Mouse (Mus musculus) frontal cortex, postnatal 10 days (tissue): ENCODE measurements around the gene Plxna4.

ENCODE experiments used
- DNase-seq, 2 experiments: peaks; one replicate each; pipeline ENCODE4 v3.0.0; 2022; ENCODE audit warnings: low spot score in 2 of 2, mixed read lengths in 1 of 2

Plxna4 gene

DNA sequence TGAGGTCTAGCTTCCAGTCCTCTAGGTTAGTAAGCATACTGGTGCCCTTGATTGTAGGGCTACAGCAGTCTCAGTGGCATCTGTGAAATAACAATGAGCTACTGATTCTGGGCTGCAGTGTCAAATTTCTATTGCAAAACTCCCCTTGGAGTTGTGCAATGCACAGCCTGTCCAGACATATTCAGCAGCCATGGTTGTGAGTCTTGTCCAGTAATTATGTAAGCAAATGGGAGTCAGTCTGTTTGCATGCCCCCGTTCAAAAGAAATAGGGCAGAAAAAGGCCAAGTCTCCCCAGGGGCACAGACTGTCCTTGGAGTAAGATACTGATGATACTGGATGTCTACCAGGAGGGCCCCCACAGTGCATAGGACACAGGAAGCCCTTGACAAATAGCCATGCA is 420.3 kb downstream of the Plxna4 start:
- DNase-seq = no peak

DNA sequence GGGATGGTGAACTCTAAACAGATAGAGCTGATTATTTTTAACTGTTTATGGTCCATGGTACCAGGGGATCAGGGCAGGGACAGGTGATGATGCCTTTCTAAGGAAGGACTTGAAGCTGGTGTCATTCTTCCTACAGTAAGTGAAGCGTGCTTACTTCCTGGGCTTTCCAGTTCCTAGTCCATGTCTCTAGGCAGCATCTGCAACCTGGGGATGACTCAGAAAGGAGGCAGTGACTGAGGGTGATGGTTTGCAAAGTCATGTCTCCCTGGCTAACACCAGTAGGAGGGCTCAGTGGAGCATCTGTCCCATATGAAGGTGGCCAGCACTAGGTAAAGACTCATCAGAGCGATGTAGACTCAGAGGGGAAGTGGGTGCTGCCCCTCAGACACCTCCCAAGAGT is 427.6 kb downstream of the Plxna4 start:
- DNase-seq = no peak

- DNase-seq = no peak
Measured at GRCm38 (mm10) chr6:32159931-32160330, 428.1 kb downstream of the Plxna4 start.

DNA sequence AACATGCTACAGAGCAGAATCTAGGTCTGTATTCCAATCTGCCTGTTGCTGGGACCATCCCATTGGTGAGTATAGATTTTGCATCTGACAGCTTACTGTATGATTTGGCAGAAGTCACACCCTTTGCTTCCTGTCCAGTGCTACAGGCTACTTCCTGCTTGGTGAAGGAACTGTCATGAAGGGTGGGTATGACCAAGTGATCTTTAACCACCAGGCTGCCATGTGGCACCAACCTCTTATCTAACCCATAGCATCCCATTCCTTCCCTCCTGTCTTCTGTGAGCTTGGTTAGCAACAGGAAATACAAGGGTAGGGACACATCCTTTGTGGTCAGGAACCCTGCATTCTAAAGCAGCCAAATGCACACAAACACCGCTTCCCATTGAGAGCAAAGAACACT is 429.6 kb downstream of the Plxna4 start:
- DNase-seq = no peak

DNA sequence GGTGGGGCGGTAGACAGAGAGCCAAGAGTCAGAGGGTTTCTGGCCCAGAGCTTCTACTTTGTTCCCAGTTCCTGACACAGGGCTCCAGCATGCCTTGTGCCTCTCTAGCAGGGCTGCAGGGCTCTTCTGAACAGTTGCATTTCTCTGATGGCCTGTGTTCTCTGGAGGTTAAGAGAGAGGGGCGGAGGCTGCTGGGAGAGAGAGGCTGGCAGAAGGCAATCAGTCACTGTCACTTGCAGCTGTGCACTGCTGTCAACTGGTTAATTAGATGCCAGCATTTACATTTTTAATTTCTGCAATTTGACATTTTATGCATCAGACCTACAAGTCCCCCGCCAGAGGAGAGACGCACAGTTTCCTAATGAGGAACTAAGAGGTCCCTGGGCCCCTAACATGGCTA is 434.8 kb downstream of the Plxna4 start:
- no peak for DNase-seq

GRCm38 (mm10) chr6:32150836-32151235 is 437.2 kb downstream of the Plxna4 start:
- DNase-seq = peak in 1 of 2 experiments; percentile 2

- no peak for DNase-seq
Measured at GRCm38 (mm10) chr6:32144771-32145170, 443.2 kb downstream of the Plxna4 start.

- DNase-seq = no peak
Measured at GRCm38 (mm10) chr6:32139537-32139936, 448.5 kb downstream of the Plxna4 start.

GRCm38 (mm10) chr6:32126914-32127313 is 461.1 kb downstream of the Plxna4 start:
- no peak for DNase-seq

GRCm38 (mm10) chr6:32122584-32123265 is 465.3 kb downstream of the Plxna4 start:
- no peak for DNase-seq

GRCm38 (mm10) chr6:32120931-32121330 is 467.1 kb downstream of the Plxna4 start:
- DNase-seq = no peak

DNA sequence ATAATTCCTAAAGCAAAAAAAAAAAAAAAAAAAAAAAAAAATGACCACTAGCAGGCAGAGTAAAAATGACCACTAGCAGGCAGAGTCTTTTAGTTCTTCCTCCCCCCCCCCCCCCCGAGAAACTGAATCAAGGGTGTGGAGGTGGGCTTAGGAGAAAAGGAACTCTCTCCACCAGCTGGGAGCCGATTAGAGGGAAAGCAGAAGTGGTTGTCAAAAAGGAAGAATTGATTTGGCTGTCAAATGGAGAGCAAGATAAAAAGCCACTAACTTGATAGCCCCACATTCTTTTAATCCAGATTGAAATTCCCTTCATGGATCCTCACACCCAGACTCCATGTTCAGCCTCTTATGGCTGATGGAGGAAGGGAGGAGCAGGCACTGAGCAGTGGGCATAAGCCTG is 478.8 kb downstream of the Plxna4 start:
- no peak for DNase-seq

DNA sequence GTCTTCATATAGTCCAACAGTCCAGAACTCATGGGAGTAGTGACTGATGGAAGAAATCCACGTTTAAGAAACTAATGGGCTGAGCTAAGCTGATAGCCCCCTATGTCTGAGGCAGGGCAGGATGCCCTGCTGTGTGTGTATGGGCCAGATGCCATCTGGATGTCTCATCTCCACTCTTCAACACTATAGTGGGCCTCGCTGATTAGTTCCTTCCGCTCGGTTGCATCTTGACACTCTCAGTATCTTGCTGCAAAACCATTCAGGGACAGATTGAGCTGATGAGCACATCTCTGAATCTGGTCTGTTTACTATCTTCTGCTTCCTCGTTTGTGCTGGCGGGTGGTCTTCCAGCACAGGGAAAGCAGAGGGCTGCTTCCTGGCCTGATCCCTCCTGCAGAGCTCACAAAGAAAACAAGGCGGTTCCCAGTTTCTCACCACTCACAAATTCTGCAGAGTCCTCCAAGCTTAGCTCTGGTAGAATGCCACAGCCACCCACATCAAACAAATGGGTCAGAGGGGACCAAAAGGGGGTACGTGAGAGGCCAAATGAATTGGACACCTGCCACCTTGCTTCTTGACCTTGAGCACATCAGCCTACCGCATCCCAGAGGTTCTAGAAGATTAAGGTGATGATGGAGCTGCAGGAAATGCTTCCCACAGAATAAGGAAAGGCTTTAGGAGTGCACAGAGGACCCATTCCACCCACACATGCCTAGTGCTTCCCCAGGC is 482.3 kb downstream of the Plxna4 start:
- peak in 1 of 2 experiments; percentile 7 for DNase-seq
